10 mouse cellular contexts compared by ENCODE assay signal in the genomic region with DNA sequence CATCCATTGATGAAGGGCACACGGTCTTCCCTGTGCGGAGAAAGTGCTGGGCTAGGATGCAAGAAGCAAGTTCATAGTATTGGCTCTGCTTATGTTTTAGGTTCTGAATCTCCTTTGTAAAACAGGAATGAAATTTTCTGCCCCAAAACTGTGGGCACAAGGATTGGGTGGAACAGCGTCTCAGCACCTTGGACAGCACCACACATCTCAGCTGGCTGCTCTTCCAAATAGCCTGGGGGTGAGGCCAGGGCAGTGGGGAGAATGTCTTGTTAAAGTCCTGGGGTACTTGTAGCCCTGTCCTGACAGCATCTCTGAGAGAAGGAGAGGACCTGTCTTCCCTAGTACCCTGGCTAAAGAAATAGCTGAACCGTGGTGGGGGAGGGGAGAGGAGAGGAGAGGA.
DNase-seq lines count a peak whose midpoint lies in the region; ATAC-seq and TF ChIP-seq lines count a peak whose summit lies in the region.
"Had no signal": no experiment of that assay in that cellular context is flagged by ENCODE, and none has a peak within 500 bp of the region (broad histone marks: within the 10 kb centered on the region; RNA-seq: fewer than 3 reads in every experiment).

No protein-coding gene starts in this region.

- 25% methylated on average over 4 of the region's 4 CpGs for WGBS in liver, embryonic 12.5 days (ENCODE audit: insufficient replicate concordance)
- 25% methylated on average over 4 of the region's 4 CpGs for WGBS in liver, embryonic 14.5 days (ENCODE audit: insufficient replicate concordance)

- no peak for TF ChIP-seq CTCF in liver, embryonic 14.5 days (IDR thresholded peaks at IDR 0.05; ENCODE audit: low read depth)

- H3K27ac ChIP-seq in liver, embryonic 12.5 days: no peak overlapping the region
- no peak overlapping the region for H3K27ac ChIP-seq in ES-E14 (ENCODE audit: insufficient read depth, low read depth, low read length, poor library complexity, severe bottlenecking)
- H3K27ac ChIP-seq in liver, embryonic 14.5 days: no peak overlapping the region
- H3K27ac ChIP-seq: neural tube, embryonic 13.5 days had no signal

- H3K9me3 ChIP-seq in liver, embryonic 12.5 days (replicated peaks): no peaks in the 10 kb centered on the region
- no peaks in the 10 kb centered on the region for H3K9me3 ChIP-seq in ES-E14 (ENCODE audit: control insufficient read depth, insufficient read depth, low read depth, low read length)
- no peaks in the 10 kb centered on the region for H3K9me3 ChIP-seq in liver, embryonic 14.5 days (ENCODE audit: control insufficient read depth, low read length)
- H3K9me3 ChIP-seq: neural tube, embryonic 13.5 days had no signal

- in situ Hi-C loops in ES-E14 (cut with MboI; ENCODE audit: low sequenced_read_pairs in 2 of 2, unreplicated experiment in 2 of 2): no loop called here

- H3K9ac ChIP-seq in liver, embryonic 12.5 days: no peak overlapping the region
- no peak overlapping the region for H3K9ac ChIP-seq in ES-E14 (ENCODE audit: insufficient read depth, low read depth, low read length, poor library complexity, severe bottlenecking)
- H3K9ac ChIP-seq in liver, embryonic 14.5 days (replicated peaks): no peak overlapping the region
- H3K9ac ChIP-seq: neural tube, embryonic 13.5 days had no signal

- no peaks in the 10 kb centered on the region for H3K36me3 ChIP-seq in liver, embryonic 12.5 days
- no peaks in the 10 kb centered on the region for H3K36me3 ChIP-seq in ES-E14 (ENCODE audit: control insufficient read depth, insufficient read depth, low read length, poor library complexity, severe bottlenecking)
- H3K36me3 ChIP-seq in liver, embryonic 14.5 days (replicated peaks; ENCODE audit: control insufficient read depth, insufficient read depth, low read depth): no peaks in the 10 kb centered on the region
- H3K36me3 ChIP-seq: neural tube, embryonic 13.5 days had no signal

- peaks cover 4% of the 10 kb centered on the region for H3K4me1 ChIP-seq in liver, embryonic 12.5 days
- H3K4me1 ChIP-seq in ES-E14 (ENCODE audit: control insufficient read depth in 2 of 2, insufficient read depth in 2 of 2, low read length in 2 of 2, poor library complexity in 1 of 2): peaks cover 14 to 20% of the 10 kb centered on the region in 2 experiments; a peak in 3 of 4 replicates
- peaks cover 2 to 4% of the 10 kb centered on the region in 2 experiments; a peak in 3 of 4 replicates for H3K4me1 ChIP-seq in liver, embryonic 14.5 days (replicated peaks; ENCODE audit: control insufficient read depth in 2 of 2, insufficient read depth in 2 of 2, low read length in 1 of 2)

- H3K4me2 ChIP-seq in liver, embryonic 12.5 days: no peak overlapping the region
- no peak overlapping the region for H3K4me2 ChIP-seq in liver, embryonic 14.5 days (ENCODE audit: low read depth)
- H3K4me2 ChIP-seq: neural tube, embryonic 13.5 days had no signal

- no peak overlapping the region for H3K4me3 ChIP-seq in liver, embryonic 12.5 days
- H3K4me3 ChIP-seq in ES-E14 (ENCODE audit: insufficient read depth in 1 of 2, low read depth in 1 of 2, low read length in 2 of 2, poor library complexity in 1 of 2, severe bottlenecking in 1 of 2): no peak overlapping the region
- H3K4me3 ChIP-seq in liver, embryonic 14.5 days (ENCODE audit: insufficient read depth in 1 of 2, low read depth in 2 of 2, low read length in 2 of 2): no peak overlapping the region
- H3K4me3 ChIP-seq: neural tube, embryonic 13.5 days had no signal

- intact Hi-C loops in heart, postnatal 25 days (cut with DNase I): no loop called here

- TF ChIP-seq EP300 in liver, embryonic 14.5 days (IDR thresholded peaks at IDR 0.05; ENCODE audit: low read depth): no peak

- DNase-seq in liver: peak; percentile 40
- DNase-seq in ES-E14 (ENCODE audit: low read depth, low spot score): peak; percentile 42
- peak; percentile 60 for DNase-seq in adipocyte (ENCODE audit: low spot score)
- DNase-seq in liver, embryonic 14.5 days (ENCODE audit: low read depth in 3 of 3, low spot score in 3 of 3): peak; percentile 7 to 18 (median 17)
- DNase-seq in right cerebral cortex, adult 18-20 months: no peak
- DNase-seq in layer of hippocampus, adult 11-12 months (ENCODE audit: low spot score): no peak
- no peak for DNase-seq in heart, postnatal 25 days (ENCODE audit: low spot score)
- DNase-seq: gastrocnemius, postnatal 14 days had no signal

- no peak for ATAC-seq in liver, embryonic 12.5 days
- no peak for ATAC-seq in liver, embryonic 14.5 days (ENCODE audit: insufficient read depth)

- peaks cover 29% of the 10 kb centered on the region for H3K27me3 ChIP-seq in liver, embryonic 12.5 days (replicated peaks)
- H3K27me3 ChIP-seq in liver, embryonic 14.5 days (ENCODE audit: control insufficient read depth, insufficient read depth, low read length): no peaks in the 10 kb centered on the region

TF ChIP-seq in ES-E14, 5 proteins besides CTCF, POLR2A, EP300 and RAD21:
- no peak for TF ChIP-seq ZNF384 (IDR thresholded peaks at IDR 0.05; ENCODE audit: low read depth, low read length)
- TF ChIP-seq ZC3H11A (IDR thresholded peaks at IDR 0.05; ENCODE audit: borderline replicate concordance, low read depth, low read length): no peak
- no peak for TF ChIP-seq MAFK (IDR thresholded peaks at IDR 0.05; ENCODE audit: insufficient read depth, low read depth, low read length)
- no peak for TF ChIP-seq HCFC1 (IDR thresholded peaks at IDR 0.05; ENCODE audit: borderline replicate concordance, insufficient read depth, low read length)
- TF ChIP-seq CHD2 (IDR thresholded peaks at IDR 0.05; ENCODE audit: low read depth, low read length): no peak

Comparison
In these comparisons a context has a peak if more than half of its experiments do, and no peak if none do; other contexts are left out.
1. DNase-seq: peak in liver (single experiment), ES-E14 (single experiment), adipocyte (single experiment) and liver, embryonic 14.5 days (3 of 3); none in right cerebral cortex, adult 18-20 months (single experiment), layer of hippocampus, adult 11-12 months (single experiment) and heart, postnatal 25 days (single experiment).